Mouse (Mus musculus): ENCODE measurements around the gene Dennd1b. TPM values are rescaled to one million over a fixed set of nuclear protein-coding genes. Genes with fewer than 3 reads are reported as not detected.

Gene Dennd1b
- total and polyA plus RNA-seq, 2 experiments from 2014 or later: 8.9 to 19.8 TPM

GRCm38 (mm10) chr1:138957111-138957510 lies 6.1 kb upstream of the Dennd1b start:
- no peak for DNase-seq (ENCODE audit: low spot score)
- Histone ChIP-seq H3K9ac (replicated peaks; ENCODE audit: low read length, poor library complexity, severe bottlenecking) (no peak overlapping the region), H3K4me1 (ENCODE audit: insufficient read depth, low read length) (no peaks in the 10 kb centered on the region), H3K27me3 (ENCODE audit: insufficient read depth, low read length) (no peaks in the 10 kb centered on the region), H3K27ac (ENCODE audit: low read depth, low read length) (no peak overlapping the region), H3K4me3 (ENCODE audit: low read depth, low read length) (no peak overlapping the region), H3K4me2 (ENCODE audit: low read depth, low read length, poor library complexity, severe bottlenecking) (no peak overlapping the region), H3K36me3 (ENCODE audit: insufficient read depth, low read length) (no peaks in the 10 kb centered on the region), H3K9me3 (ENCODE audit: low read length) (no peaks in the 10 kb centered on the region)
- 59% methylated on average over 4 of the region's 4 CpGs for WGBS
- TF ChIP-seq CTCF (IDR thresholded peaks at IDR 0.05): no peak
- ATAC-seq (ENCODE audit: low FRiP score): no peak

- Histone ChIP-seq H3K36me3 (ENCODE audit: insufficient read depth, low read length) (no peaks in the 10 kb centered on the region), H3K4me2 (ENCODE audit: low read depth, low read length, poor library complexity, severe bottlenecking) (no peak overlapping the region), H3K4me1 (ENCODE audit: insufficient read depth, low read length) (no peaks in the 10 kb centered on the region), H3K27ac (ENCODE audit: low read depth, low read length) (no peak overlapping the region), H3K27me3 (ENCODE audit: insufficient read depth, low read length) (no peaks in the 10 kb centered on the region), H3K9ac (replicated peaks; ENCODE audit: low read length, poor library complexity, severe bottlenecking) (no peak overlapping the region), H3K4me3 (ENCODE audit: low read depth, low read length) (no peak overlapping the region), H3K9me3 (ENCODE audit: low read length) (no peaks in the 10 kb centered on the region)
- WGBS: 80% methylated on average over 3 of the region's 3 CpGs
- DNase-seq (ENCODE audit: low spot score): no peak
- no peak for ATAC-seq (ENCODE audit: low FRiP score)
- no peak for TF ChIP-seq CTCF (IDR thresholded peaks at IDR 0.05)
Observed at GRCm38 (mm10) chr1:138958863-138959262, 4.4 kb upstream of the Dennd1b start.

- H3K4me1 ChIP-seq (ENCODE audit: insufficient read depth, low read length): no peaks in the 10 kb centered on the region
- no peaks in the 10 kb centered on the region for H3K27me3 ChIP-seq (ENCODE audit: insufficient read depth, low read length)
- WGBS: 69% methylated on average over 4 of the region's 4 CpGs
- no peak overlapping the region for H3K9ac ChIP-seq (replicated peaks; ENCODE audit: low read length, poor library complexity, severe bottlenecking)
- ATAC-seq (ENCODE audit: low FRiP score) (no peak), DNase-seq (ENCODE audit: low spot score) (no peak)
- TF ChIP-seq CTCF (IDR thresholded peaks at IDR 0.05): no peak
- no peaks in the 10 kb centered on the region for H3K9me3 ChIP-seq (ENCODE audit: low read length)
- H3K4me3 ChIP-seq (ENCODE audit: low read depth, low read length): no peak overlapping the region
- no peaks in the 10 kb centered on the region for H3K36me3 ChIP-seq (ENCODE audit: insufficient read depth, low read length)
- no peak overlapping the region for H3K4me2 ChIP-seq (ENCODE audit: low read depth, low read length, poor library complexity, severe bottlenecking)
- no peak overlapping the region for H3K27ac ChIP-seq (ENCODE audit: low read depth, low read length)
Observed at GRCm38 (mm10) chr1:138959903-138960483, 3.2 kb upstream of the Dennd1b start.

DNA sequence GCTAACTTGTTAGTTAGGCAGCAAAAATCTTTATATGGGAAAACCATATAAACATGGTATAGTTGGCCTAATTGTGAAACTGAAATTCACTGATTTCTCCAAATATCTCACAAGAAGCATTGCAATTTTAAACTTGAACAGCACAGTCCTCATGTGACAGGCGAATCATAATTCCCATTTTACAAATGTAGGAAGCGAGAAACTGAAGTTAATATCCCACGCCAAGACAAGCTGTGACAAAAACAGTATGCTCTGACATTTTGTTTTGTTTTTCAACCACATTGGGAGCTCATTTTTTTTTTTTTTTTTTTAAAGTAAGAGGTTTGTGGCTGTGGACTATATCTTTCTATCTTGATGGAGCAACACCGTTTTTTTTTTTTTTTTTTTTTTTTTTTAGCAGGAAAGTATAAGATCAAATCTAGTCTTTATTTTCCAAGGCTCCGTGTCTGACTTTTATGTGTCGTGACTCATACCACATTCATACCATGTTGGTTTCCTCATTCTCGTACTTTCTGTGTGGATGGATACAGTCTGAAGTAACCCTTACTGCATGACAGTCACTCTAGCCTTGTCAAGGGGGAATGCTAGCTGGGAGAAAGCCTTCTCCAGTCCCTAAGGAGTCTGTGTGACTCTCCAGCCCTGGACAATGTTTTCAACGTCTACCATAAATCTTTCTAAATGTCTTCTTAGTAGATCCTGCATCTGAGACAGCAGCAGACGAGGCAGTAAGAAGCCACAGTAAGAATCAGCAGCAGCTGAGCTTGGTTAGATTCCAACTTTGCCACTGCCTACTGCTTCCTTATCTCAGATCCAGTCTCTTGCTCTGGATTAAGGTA lies 751 bp upstream of the Dennd1b start:
- no peaks in the 10 kb centered on the region for H3K9me3 ChIP-seq (ENCODE audit: low read length)

GRCm38 (mm10) chr1:138963868-138964458 lies 728 bp downstream of the Dennd1b start:
- Histone ChIP-seq H3K4me2 (ENCODE audit: low read depth, low read length, poor library complexity, severe bottlenecking) (peak overlapping the region; percentile 66), H3K9ac (replicated peaks; ENCODE audit: low read length, poor library complexity, severe bottlenecking) (peak overlapping the region; percentile 94), H3K4me1 (ENCODE audit: insufficient read depth, low read length) (no peaks in the 10 kb centered on the region), H3K27me3 (ENCODE audit: insufficient read depth, low read length) (no peaks in the 10 kb centered on the region), H3K4me3 (ENCODE audit: low read depth, low read length) (peak overlapping the region; percentile 92), H3K27ac (ENCODE audit: low read depth, low read length) (peak overlapping the region; percentile 94), H3K9me3 (ENCODE audit: low read length) (no peaks in the 10 kb centered on the region), H3K36me3 (ENCODE audit: insufficient read depth, low read length) (no peaks in the 10 kb centered on the region)
- WGBS: 1% methylated on average over 40 of the region's 50 CpGs
- no peak for TF ChIP-seq CTCF (IDR thresholded peaks at IDR 0.05)
- ATAC-seq (ENCODE audit: low FRiP score): peak; percentile 87
- DNase-seq (ENCODE audit: low spot score): peak; percentile 58

More for the DNA sequence above, 751 bp upstream of the Dennd1b start:
- H3K9ac ChIP-seq (replicated peaks; ENCODE audit: low read length, poor library complexity, severe bottlenecking): peak overlapping the region; percentile 94
- H3K4me2 ChIP-seq (ENCODE audit: low read depth, low read length, poor library complexity, severe bottlenecking): peak overlapping the region; percentile 66
- H3K27me3 ChIP-seq (ENCODE audit: insufficient read depth, low read length): no peaks in the 10 kb centered on the region
- no peaks in the 10 kb centered on the region for H3K4me1 ChIP-seq (ENCODE audit: insufficient read depth, low read length)
- H3K4me3 ChIP-seq (ENCODE audit: low read depth, low read length): peak overlapping the region; percentile 92
- H3K27ac ChIP-seq (ENCODE audit: low read depth, low read length): peak overlapping the region; percentile 94
- 59% methylated on average over 9 of the region's 9 CpGs for WGBS
- H3K36me3 ChIP-seq (ENCODE audit: insufficient read depth, low read length): no peaks in the 10 kb centered on the region
- DNase-seq (ENCODE audit: low spot score): peak; percentile 26
- no peak for TF ChIP-seq CTCF (IDR thresholded peaks at IDR 0.05)
- ATAC-seq (ENCODE audit: low FRiP score): peak; percentile 1; the same call in 1 of the 2 replicates

- H3K9ac ChIP-seq (replicated peaks; ENCODE audit: low read length, poor library complexity, severe bottlenecking): no peak overlapping the region
Observed at GRCm38 (mm10) chr1:138965069-138965468, 1.8 kb downstream of the Dennd1b start.

More at GRCm38 (mm10) chr1:138965069-138965468, 1.8 kb downstream of the Dennd1b start:
- no peaks in the 10 kb centered on the region for H3K4me1 ChIP-seq (ENCODE audit: insufficient read depth, low read length)
- H3K36me3 ChIP-seq (ENCODE audit: insufficient read depth, low read length): no peaks in the 10 kb centered on the region
- DNase-seq (ENCODE audit: low spot score) (no peak), ATAC-seq (ENCODE audit: low FRiP score) (no peak)
- H3K27me3 ChIP-seq (ENCODE audit: insufficient read depth, low read length): no peaks in the 10 kb centered on the region
- H3K27ac ChIP-seq (ENCODE audit: low read depth, low read length): no peak overlapping the region
- no peak overlapping the region for H3K4me3 ChIP-seq (ENCODE audit: low read depth, low read length)
- no peak for TF ChIP-seq CTCF (IDR thresholded peaks at IDR 0.05)
- peak overlapping the region; percentile 32; the same call in 1 of the 2 replicates for H3K4me2 ChIP-seq (ENCODE audit: low read depth, low read length, poor library complexity, severe bottlenecking)
- no peaks in the 10 kb centered on the region for H3K9me3 ChIP-seq (ENCODE audit: low read length)

Data from midbrain, postnatal 0 days (tissue).